Mouse (Mus musculus): ENCODE measurements at regions not wholly inside any gene's neighbourhood (a gene's known extent, or its start where the extent isn't known, plus 50 kb on each side); places are given as distances from the start of the nearest gene placed in this dataset.

GRCm38 (mm10) chr5:9954652-9955051, 229.7 kb upstream of the Grm3 start:
- ATAC-seq (ENCODE audit: low read depth) = no peak
- Histone ChIP-seq H3K27ac (replicated peaks) (no peak overlapping the region), H3K9me3 (no peaks in the 10 kb centered on the region), H3K4me1 (replicated peaks) (no peaks in the 10 kb centered on the region), H3K4me3 (no peak overlapping the region), H3K4me2 (no peak overlapping the region), H3K9ac (no peak overlapping the region), H3K27me3 (no peaks in the 10 kb centered on the region), H3K36me3 (no peaks in the 10 kb centered on the region)
- 18% methylated on average over 3 of the region's 3 CpGs for WGBS

- Histone ChIP-seq H3K4me1 (replicated peaks) (no peaks in the 10 kb centered on the region), H3K9ac (no peak overlapping the region), H3K27me3 (no peaks in the 10 kb centered on the region), H3K4me3 (no peak overlapping the region), H3K27ac (replicated peaks) (no peak overlapping the region), H3K36me3 (no peaks in the 10 kb centered on the region), H3K4me2 (no peak overlapping the region), H3K9me3 (no peaks in the 10 kb centered on the region)
- ATAC-seq (ENCODE audit: low read depth) = no peak
- 79% methylated on average over 2 of the region's 2 CpGs for WGBS
Observed at GRCm38 (mm10) chr5:9938746-9939145, 213.8 kb upstream of the Grm3 start.

- H3K4me1 ChIP-seq (replicated peaks) = peaks cover 4% of the 10 kb centered on the region; the same call in 1 of the 2 replicates
- no peaks in the 10 kb centered on the region for H3K36me3 ChIP-seq
- no peak overlapping the region for H3K9ac ChIP-seq
- WGBS = 70% methylated on average over 3 of the region's 3 CpGs
- H3K4me3 ChIP-seq = no peak overlapping the region
- H3K27ac ChIP-seq (replicated peaks) = no peak overlapping the region
- no peaks in the 10 kb centered on the region for H3K27me3 ChIP-seq
- no peak for ATAC-seq (ENCODE audit: low read depth)
- no peak overlapping the region for H3K4me2 ChIP-seq
- H3K9me3 ChIP-seq = no peaks in the 10 kb centered on the region
Observed at GRCm38 (mm10) chr5:9912936-9913335, 188.0 kb upstream of the Grm3 start.

- Histone ChIP-seq H3K27ac (replicated peaks) (no peak overlapping the region), H3K4me1 (replicated peaks) (peaks cover 4% of the 10 kb centered on the region; the same call in 1 of the 2 replicates), H3K27me3 (no peaks in the 10 kb centered on the region), H3K4me3 (no peak overlapping the region), H3K9me3 (no peaks in the 10 kb centered on the region), H3K9ac (no peak overlapping the region), H3K36me3 (no peaks in the 10 kb centered on the region), H3K4me2 (no peak overlapping the region)
- ATAC-seq (ENCODE audit: low read depth) = no peak
- WGBS = 90% methylated on average over 1 of the region's 1 CpGs
Observed at GRCm38 (mm10) chr5:9911783-9912182, 186.8 kb upstream of the Grm3 start.

GRCm38 (mm10) chr5:9911089-9911473, 186.1 kb upstream of the Grm3 start:
- H3K9me3 ChIP-seq = no peaks in the 10 kb centered on the region
- no peaks in the 10 kb centered on the region for H3K36me3 ChIP-seq
- H3K27me3 ChIP-seq = no peaks in the 10 kb centered on the region
- H3K4me2 ChIP-seq = no peak overlapping the region
- no peak overlapping the region for H3K27ac ChIP-seq (replicated peaks)
- no peak overlapping the region for H3K4me3 ChIP-seq
- peaks cover 4% of the 10 kb centered on the region; the same call in 1 of the 2 replicates for H3K4me1 ChIP-seq (replicated peaks)
- ATAC-seq (ENCODE audit: low read depth) = no peak
- no peak overlapping the region for H3K9ac ChIP-seq

GRCm38 (mm10) chr5:9910452-9911088, 185.6 kb upstream of the Grm3 start:
- no peak overlapping the region for H3K9ac ChIP-seq
- 62% methylated on average over 1 of the region's 1 CpGs for WGBS
- H3K9me3 ChIP-seq = no peaks in the 10 kb centered on the region
- H3K27ac ChIP-seq (replicated peaks) = no peak overlapping the region
- no peak for ATAC-seq (ENCODE audit: low read depth)
- H3K4me3 ChIP-seq = no peak overlapping the region
- H3K36me3 ChIP-seq = no peaks in the 10 kb centered on the region
- H3K4me2 ChIP-seq = no peak overlapping the region
- H3K4me1 ChIP-seq (replicated peaks) = peaks cover 4% of the 10 kb centered on the region; the same call in 1 of the 2 replicates
- H3K27me3 ChIP-seq = no peaks in the 10 kb centered on the region

- no peaks in the 10 kb centered on the region for H3K4me1 ChIP-seq (replicated peaks)
- no peak overlapping the region for H3K9ac ChIP-seq
- no peaks in the 10 kb centered on the region for H3K36me3 ChIP-seq
- no peak overlapping the region for H3K27ac ChIP-seq (replicated peaks)
- no peak overlapping the region for H3K4me2 ChIP-seq
- no peaks in the 10 kb centered on the region for H3K27me3 ChIP-seq
- no peak overlapping the region for H3K4me3 ChIP-seq
- no peak for ATAC-seq (ENCODE audit: low read depth)
- 81% methylated on average over 2 of the region's 2 CpGs for WGBS
- H3K9me3 ChIP-seq = no peaks in the 10 kb centered on the region
Observed at GRCm38 (mm10) chr5:9895297-9895696, 170.3 kb upstream of the Grm3 start.

GRCm38 (mm10) chr5:9878063-9878462, 153.1 kb upstream of the Grm3 start:
- Histone ChIP-seq H3K4me3 (no peak overlapping the region), H3K9me3 (no peaks in the 10 kb centered on the region), H3K27me3 (no peaks in the 10 kb centered on the region), H3K36me3 (no peaks in the 10 kb centered on the region), H3K27ac (replicated peaks) (no peak overlapping the region), H3K4me2 (no peak overlapping the region), H3K4me1 (replicated peaks) (no peaks in the 10 kb centered on the region), H3K9ac (no peak overlapping the region)
- 62% methylated on average over 1 of the region's 1 CpGs for WGBS
- no peak for ATAC-seq (ENCODE audit: low read depth)

- no peak overlapping the region for H3K4me2 ChIP-seq
- H3K9me3 ChIP-seq = no peaks in the 10 kb centered on the region
- H3K36me3 ChIP-seq = no peaks in the 10 kb centered on the region
- no peak for ATAC-seq (ENCODE audit: low read depth)
- H3K27ac ChIP-seq (replicated peaks) = no peak overlapping the region
- WGBS = 83% methylated on average over 4 of the region's 4 CpGs
- H3K9ac ChIP-seq = no peak overlapping the region
- H3K4me3 ChIP-seq = no peak overlapping the region
- no peaks in the 10 kb centered on the region for H3K27me3 ChIP-seq
- H3K4me1 ChIP-seq (replicated peaks) = no peaks in the 10 kb centered on the region
Observed at GRCm38 (mm10) chr5:9869091-9869490, 144.1 kb upstream of the Grm3 start.

- Histone ChIP-seq H3K4me1 (replicated peaks) (no peaks in the 10 kb centered on the region), H3K36me3 (no peaks in the 10 kb centered on the region), H3K4me2 (no peak overlapping the region), H3K9ac (no peak overlapping the region), H3K4me3 (no peak overlapping the region), H3K27me3 (no peaks in the 10 kb centered on the region), H3K27ac (replicated peaks) (no peak overlapping the region), H3K9me3 (no peaks in the 10 kb centered on the region)
- ATAC-seq (ENCODE audit: low read depth) = no peak
- 72% methylated on average over 1 of the region's 1 CpGs for WGBS
Observed at GRCm38 (mm10) chr5:9829750-9830149, 104.8 kb upstream of the Grm3 start.

- Histone ChIP-seq H3K36me3 (no peaks in the 10 kb centered on the region), H3K27me3 (no peaks in the 10 kb centered on the region), H3K9me3 (no peaks in the 10 kb centered on the region), H3K4me2 (no peak overlapping the region), H3K4me1 (replicated peaks) (no peaks in the 10 kb centered on the region), H3K27ac (replicated peaks) (no peak overlapping the region), H3K4me3 (no peak overlapping the region), H3K9ac (no peak overlapping the region)
- ATAC-seq (ENCODE audit: low read depth) = no peak
Observed at GRCm38 (mm10) chr5:9801707-9802106, 76.7 kb upstream of the Grm3 start.

GRCm38 (mm10) chr5:9781107-9781506, 56.1 kb upstream of the Grm3 start:
- Histone ChIP-seq H3K4me1 (replicated peaks) (0 out of 2 replicates have a peak, but pooled peaks cover 3% of the 10 kb centered on the region), H3K36me3 (no peaks in the 10 kb centered on the region), H3K27me3 (no peaks in the 10 kb centered on the region), H3K27ac (replicated peaks) (no peak overlapping the region), H3K4me3 (no peak overlapping the region), H3K9me3 (no peaks in the 10 kb centered on the region), H3K4me2 (no peak overlapping the region), H3K9ac (no peak overlapping the region)
- ATAC-seq (ENCODE audit: low read depth) = 0 out of 2 replicates have a peak, but pooled peaks have one; percentile 23
